Comparison of ENCODE assay signal across 10 mouse cellular contexts in the genomic region with DNA sequence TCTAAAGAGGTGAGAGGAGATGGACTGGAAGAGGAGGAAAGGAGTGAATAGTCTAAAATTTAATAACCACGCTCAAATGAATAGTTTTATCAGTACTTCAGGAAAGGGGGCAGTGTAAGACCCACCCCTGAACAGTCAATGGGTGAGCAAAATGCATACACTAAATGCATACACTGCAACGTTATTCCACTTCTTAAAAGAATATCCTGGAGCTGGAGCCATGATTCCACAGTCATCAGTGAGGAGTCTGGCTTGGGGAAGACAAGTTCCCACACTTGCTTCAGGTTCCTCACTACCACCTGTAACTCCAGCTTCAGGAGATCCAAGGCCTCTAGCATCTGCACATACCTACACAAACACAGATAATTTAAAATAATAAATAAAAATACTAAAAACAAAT.
DNase-seq lines count a peak whose midpoint lies in the region; ATAC-seq and TF ChIP-seq lines count a peak whose summit lies in the region.
"Had no signal": no experiment of that assay in that cellular context is flagged by ENCODE, and none has a peak within 500 bp of the region (broad histone marks: within the 10 kb centered on the region; RNA-seq: fewer than 3 reads in every experiment).

No protein-coding gene starts in this region.

- H3K27me3 ChIP-seq in embryonic facial prominence, embryonic 14.5 days (replicated peaks; ENCODE audit: control insufficient read depth, insufficient read depth, low read length) = 0 out of 2 replicates have a peak, but pooled peaks cover 4% of the 10 kb centered on the region
- H3K27me3 ChIP-seq in embryonic facial prominence, embryonic 10.5 days (replicated peaks; ENCODE audit: low read depth, poor library complexity, severe bottlenecking) = peaks cover 16% of the 10 kb centered on the region
- no peaks in the 10 kb centered on the region for H3K27me3 ChIP-seq in heart, embryonic 15.5 days
- H3K27me3 ChIP-seq in liver, postnatal 0 days (ENCODE audit: insufficient read depth, low read length) = no peaks in the 10 kb centered on the region
- H3K27me3 ChIP-seq: forebrain, embryonic 15.5 days had no signal

- WGBS in embryonic facial prominence, embryonic 14.5 days = 79% methylated on average over 2 of the region's 2 CpGs
- 75% methylated on average over 2 of the region's 2 CpGs for WGBS in embryonic facial prominence, embryonic 10.5 days
- 37% methylated on average over 2 of the region's 2 CpGs for WGBS in heart, embryonic 15.5 days
- WGBS in liver, postnatal 0 days (ENCODE audit: insufficient replicate concordance) = 55% methylated on average over 2 of the region's 2 CpGs

- no peak for TF ChIP-seq EP300 in liver, postnatal 0 days (IDR thresholded peaks at IDR 0.05; ENCODE audit: low read depth)

- H3K27ac ChIP-seq in embryonic facial prominence, embryonic 14.5 days (replicated peaks; ENCODE audit: low read depth, low read length) = no peak overlapping the region
- no peak overlapping the region for H3K27ac ChIP-seq in embryonic facial prominence, embryonic 10.5 days (replicated peaks)
- H3K27ac ChIP-seq in layer of hippocampus, adult 2 months = no peak overlapping the region; the same call in 1 of the 2 replicates
- 0 out of 2 replicates have a peak overlapping the region, but pooled peaks have one; percentile 27 for H3K27ac ChIP-seq in heart, embryonic 15.5 days
- H3K27ac ChIP-seq in liver, postnatal 0 days (ENCODE audit: low read depth) = no peak overlapping the region
- H3K27ac ChIP-seq: forebrain, embryonic 15.5 days had no signal

- no peak for TF ChIP-seq CTCF in layer of hippocampus, adult 2 months (conservative IDR thresholded peaks at IDR 0.05)
- TF ChIP-seq CTCF in liver, postnatal 0 days (IDR thresholded peaks at IDR 0.05; ENCODE audit: low read depth) = no peak

- H3K4me2 ChIP-seq in embryonic facial prominence, embryonic 14.5 days (ENCODE audit: low read depth, low read length) = 0 out of 2 replicates have a peak overlapping the region, but pooled peaks have one; percentile 56
- H3K4me2 ChIP-seq in heart, embryonic 15.5 days = peak overlapping the region; percentile 68
- H3K4me2 ChIP-seq in liver, postnatal 0 days (ENCODE audit: low read depth, low read length) = peak overlapping the region; percentile 85
- H3K4me2 ChIP-seq: forebrain, embryonic 15.5 days had no signal

- H3K36me3 ChIP-seq in embryonic facial prominence, embryonic 14.5 days (ENCODE audit: control insufficient read depth, insufficient read depth, low read length) = no peaks in the 10 kb centered on the region
- no peaks in the 10 kb centered on the region for H3K36me3 ChIP-seq in embryonic facial prominence, embryonic 10.5 days (replicated peaks)
- no peaks in the 10 kb centered on the region for H3K36me3 ChIP-seq in heart, embryonic 15.5 days
- no peaks in the 10 kb centered on the region for H3K36me3 ChIP-seq in liver, postnatal 0 days (replicated peaks; ENCODE audit: insufficient read depth, low read length)
- H3K36me3 ChIP-seq: forebrain, embryonic 15.5 days had no signal

- H3K4me1 ChIP-seq in embryonic facial prominence, embryonic 14.5 days (ENCODE audit: control insufficient read depth, insufficient read depth, low read length) = 0 out of 2 replicates have a peak, but pooled peaks cover 4% of the 10 kb centered on the region
- peaks cover 15% of the 10 kb centered on the region for H3K4me1 ChIP-seq in embryonic facial prominence, embryonic 10.5 days
- H3K4me1 ChIP-seq in heart, embryonic 15.5 days (replicated peaks) = peaks cover 12% of the 10 kb centered on the region; the same call in 1 of the 2 replicates
- 0 out of 2 replicates have a peak, but pooled peaks cover 3% of the 10 kb centered on the region for H3K4me1 ChIP-seq in liver, postnatal 0 days (ENCODE audit: insufficient read depth)

- no peak overlapping the region for H3K9ac ChIP-seq in embryonic facial prominence, embryonic 14.5 days (ENCODE audit: low read depth, low read length)
- H3K9ac ChIP-seq in heart, embryonic 15.5 days = peak overlapping the region; percentile 69
- peak overlapping the region; percentile 77; the same call in 1 of the 2 replicates for H3K9ac ChIP-seq in liver, postnatal 0 days (replicated peaks)
- H3K9ac ChIP-seq: forebrain, embryonic 15.5 days had no signal

- DNase-seq in embryonic facial prominence, embryonic 14.5 days (ENCODE audit: low spot score) = no peak
- no peak for DNase-seq in embryonic facial prominence, embryonic 10.5 days (ENCODE audit: low spot score)
- DNase-seq in layer of hippocampus, adult 2 months (ENCODE audit: low spot score in 2 of 2) = no peak
- DNase-seq in layer of hippocampus, adult 18-20 months (ENCODE audit: low spot score in 2 of 2) = no peak
- no peak for DNase-seq in liver, postnatal 0 days
- DNase-seq in gastrocnemius, postnatal 4 days (ENCODE audit: low spot score in 2 of 2) = no peak
- DNase-seq in c-Kit-positive CD71-positive TER-119-positive erythroid progenitor cells, embryonic 14.5 days (ENCODE audit: low spot score) = no peak
- DNase-seq: cerebellum, adult 9-10 months had no signal

- no peak overlapping the region; the same call in 1 of the 2 replicates for H3K4me3 ChIP-seq in embryonic facial prominence, embryonic 14.5 days (ENCODE audit: low read depth, low read length)
- no peak overlapping the region for H3K4me3 ChIP-seq in embryonic facial prominence, embryonic 10.5 days
- peak overlapping the region; percentile 86 for H3K4me3 ChIP-seq in layer of hippocampus, adult 2 months
- H3K4me3 ChIP-seq in heart, embryonic 15.5 days = peak overlapping the region; percentile 62
- peak overlapping the region; percentile 74 for H3K4me3 ChIP-seq in liver, postnatal 0 days (ENCODE audit: low read depth, low read length)
- H3K4me3 ChIP-seq: forebrain, embryonic 15.5 days had no signal

- H3K9me3 ChIP-seq in embryonic facial prominence, embryonic 14.5 days (ENCODE audit: control insufficient read depth, low read length) = no peaks in the 10 kb centered on the region
- no peaks in the 10 kb centered on the region for H3K9me3 ChIP-seq in embryonic facial prominence, embryonic 10.5 days
- no peaks in the 10 kb centered on the region for H3K9me3 ChIP-seq in heart, embryonic 15.5 days (replicated peaks)
- no peaks in the 10 kb centered on the region for H3K9me3 ChIP-seq in liver, postnatal 0 days (ENCODE audit: low read length)
- H3K9me3 ChIP-seq: forebrain, embryonic 15.5 days had no signal

- ATAC-seq in embryonic facial prominence, embryonic 14.5 days (ENCODE audit: low read depth) = no peak
- no peak for ATAC-seq in heart, embryonic 15.5 days (replicated peaks; ENCODE audit: insufficient number of reproducible peaks, insufficient read depth, low FRiP score, low read depth)
- ATAC-seq in liver, postnatal 0 days = no peak
- ATAC-seq: forebrain, embryonic 15.5 days had no signal

Comparison
In these comparisons a context has a peak if more than half of its experiments do, and no peak if none do; other contexts are left out.
1. H3K4me3 ChIP-seq: peak in layer of hippocampus, adult 2 months (single experiment), heart, embryonic 15.5 days (single experiment) and liver, postnatal 0 days (single experiment); none in embryonic facial prominence, embryonic 14.5 days (single experiment) and embryonic facial prominence, embryonic 10.5 days (single experiment).
2. Peak in every context shown above with its lines, with median percentiles within 50 percentile points of each other: H3K4me2 ChIP-seq.